Mouse (Mus musculus): ENCODE results near the gene Naalad2. TPM values are rescaled to one million over a fixed set of nuclear protein-coding genes. Genes with fewer than 3 reads are reported as not detected.
A peak's percentile ranks its signal among the peaks of the same experiment; 100 is the strongest.
"Not testable (repeated sequence)": the region's sequence is repeated elsewhere in the genome, so short reads cannot be mapped to it uniquely, and the experiment has no call there.

Gene Naalad2
- polyA plus RNA-seq, 1 experiment from 2014 or later = 1.2 TPM

- peak overlapping the region; percentile 75 for H3K4me3 ChIP-seq (replicated peaks; ENCODE audit: low read length)
- peak overlapping the region; percentile 99 for H3K4me2 ChIP-seq (ENCODE audit: low read length)
- H3K4me1 ChIP-seq (replicated peaks; ENCODE audit: control insufficient read depth, insufficient read depth, low read length) = peaks cover 9% of the 10 kb centered on the region
- H3K9me3 ChIP-seq (ENCODE audit: control insufficient read depth, low read length) = no peaks in the 10 kb centered on the region
- WGBS = 41% methylated on average over 6 of the region's 6 CpGs
- no peak overlapping the region for H3K27ac ChIP-seq (ENCODE audit: low read length)
- H3K9ac ChIP-seq (replicated peaks; ENCODE audit: low read depth, low read length) = peak overlapping the region; percentile 85
- H3K27me3 ChIP-seq (replicated peaks; ENCODE audit: control insufficient read depth, insufficient read depth, low read length) = no peaks in the 10 kb centered on the region
- 0 out of 2 replicates have a peak, but pooled peaks cover 2% of the 10 kb centered on the region for H3K36me3 ChIP-seq (ENCODE audit: control insufficient read depth, insufficient read depth)
- ATAC-seq = no peak
Observed at GRCm38 (mm10) chr9:18293026-18293781, 109.6 kb downstream of the Naalad2 start.

- ATAC-seq = peak; percentile 51
- peaks cover 9% of the 10 kb centered on the region for H3K4me1 ChIP-seq (replicated peaks; ENCODE audit: control insufficient read depth, insufficient read depth, low read length)
Observed at GRCm38 (mm10) chr9:18292443-18292922, 110.3 kb downstream of the Naalad2 start.

GRCm38 (mm10) chr9:18291571-18292429 is 111.0 kb downstream of the Naalad2 start, which contains the start of gene Chordc1:
Chordc1 (plus strand) TSS chr9:18292125.
- WGBS = 2% methylated on average over 49 of the region's 49 CpGs
- peak; percentile 99 for ATAC-seq
- H3K4me2 ChIP-seq (ENCODE audit: low read length) = peak within 1 kb of the TSS; percentile 99

More at GRCm38 (mm10) chr9:18292443-18292922, 110.3 kb downstream of the Naalad2 start:
- Histone ChIP-seq H3K36me3 (ENCODE audit: control insufficient read depth, insufficient read depth) (0 out of 2 replicates have a peak, but pooled peaks cover 2% of the 10 kb centered on the region), H3K9ac (replicated peaks; ENCODE audit: low read depth, low read length) (peak overlapping the region; percentile 85), H3K27ac (ENCODE audit: low read length) (peak overlapping the region; percentile 84), H3K9me3 (ENCODE audit: control insufficient read depth, low read length) (no peaks in the 10 kb centered on the region), H3K4me2 (ENCODE audit: low read length) (peak overlapping the region; percentile 99), H3K27me3 (replicated peaks; ENCODE audit: control insufficient read depth, insufficient read depth, low read length) (no peaks in the 10 kb centered on the region), H3K4me3 (replicated peaks; ENCODE audit: low read length) (peak overlapping the region; percentile 75)
- WGBS = 1% methylated on average over 24 of the region's 24 CpGs

GRCm38 (mm10) chr9:18278693-18279092 is 124.1 kb downstream of the Naalad2 start:
- H3K4me2 ChIP-seq (ENCODE audit: low read length); H3K9me3 ChIP-seq (ENCODE audit: control insufficient read depth, low read length); H3K4me3 ChIP-seq (replicated peaks; ENCODE audit: low read length); H3K4me1 ChIP-seq (replicated peaks; ENCODE audit: control insufficient read depth, insufficient read depth, low read length); H3K36me3 ChIP-seq (ENCODE audit: control insufficient read depth, insufficient read depth); H3K27me3 ChIP-seq (replicated peaks; ENCODE audit: control insufficient read depth, insufficient read depth, low read length); ATAC-seq; H3K27ac ChIP-seq (ENCODE audit: low read length); H3K9ac ChIP-seq (replicated peaks; ENCODE audit: low read depth, low read length): not testable (repeated sequence)
- WGBS = 36% methylated on average over 5 of the region's 5 CpGs

More at GRCm38 (mm10) chr9:18291571-18292429, 111.0 kb downstream of the Naalad2 start, which contains the start of gene Chordc1:
- Histone ChIP-seq H3K27me3 (replicated peaks; ENCODE audit: control insufficient read depth, insufficient read depth, low read length) (no peaks in the 10 kb centered on the region), H3K9me3 (ENCODE audit: control insufficient read depth, low read length) (no peaks in the 10 kb centered on the region), H3K4me1 (replicated peaks; ENCODE audit: control insufficient read depth, insufficient read depth, low read length) (peaks cover 9% of the 10 kb centered on the region), H3K36me3 (ENCODE audit: control insufficient read depth, insufficient read depth) (no peaks in the 10 kb centered on the region), H3K27ac (ENCODE audit: low read length) (peak within 1 kb of the TSS; percentile 84), H3K9ac (replicated peaks; ENCODE audit: low read depth, low read length) (peak within 1 kb of the TSS; percentile 85), H3K4me3 (replicated peaks; ENCODE audit: low read length) (peak within 1 kb of the TSS; percentile 75)

GRCm38 (mm10) chr9:18277497-18277896 is 125.3 kb downstream of the Naalad2 start:
- Histone ChIP-seq H3K9ac (replicated peaks; ENCODE audit: low read depth, low read length) (no peak overlapping the region), H3K36me3 (ENCODE audit: control insufficient read depth, insufficient read depth) (no peaks in the 10 kb centered on the region), H3K4me3 (replicated peaks; ENCODE audit: low read length) (no peak overlapping the region), H3K4me2 (ENCODE audit: low read length) (no peak overlapping the region), H3K27me3 (replicated peaks; ENCODE audit: control insufficient read depth, insufficient read depth, low read length) (no peaks in the 10 kb centered on the region), H3K9me3 (ENCODE audit: control insufficient read depth, low read length) (no peaks in the 10 kb centered on the region), H3K4me1 (replicated peaks; ENCODE audit: control insufficient read depth, insufficient read depth, low read length) (no peaks in the 10 kb centered on the region), H3K27ac (ENCODE audit: low read length) (no peak overlapping the region)
- WGBS = 45% methylated on average over 1 of the region's 1 CpGs
- ATAC-seq = peak; percentile 87

GRCm38 (mm10) chr9:18276844-18277243 is 126.0 kb downstream of the Naalad2 start:
- no peaks in the 10 kb centered on the region for H3K27me3 ChIP-seq (replicated peaks; ENCODE audit: control insufficient read depth, insufficient read depth, low read length)
- no peak overlapping the region for H3K4me3 ChIP-seq (replicated peaks; ENCODE audit: low read length)
- WGBS = 68% methylated on average over 2 of the region's 2 CpGs
- no peak for ATAC-seq
- H3K9me3 ChIP-seq (ENCODE audit: control insufficient read depth, low read length) = no peaks in the 10 kb centered on the region
- no peak overlapping the region for H3K9ac ChIP-seq (replicated peaks; ENCODE audit: low read depth, low read length)
- H3K4me1 ChIP-seq (replicated peaks; ENCODE audit: control insufficient read depth, insufficient read depth, low read length) = no peaks in the 10 kb centered on the region
- no peak overlapping the region for H3K4me2 ChIP-seq (ENCODE audit: low read length)
- no peak overlapping the region for H3K27ac ChIP-seq (ENCODE audit: low read length)
- no peaks in the 10 kb centered on the region for H3K36me3 ChIP-seq (ENCODE audit: control insufficient read depth, insufficient read depth)

GRCm38 (mm10) chr9:18275901-18276300 is 126.9 kb downstream of the Naalad2 start:
- Histone ChIP-seq H3K36me3 (ENCODE audit: control insufficient read depth, insufficient read depth) (no peaks in the 10 kb centered on the region), H3K9me3 (ENCODE audit: control insufficient read depth, low read length) (no peaks in the 10 kb centered on the region), H3K27ac (ENCODE audit: low read length) (no peak overlapping the region), H3K4me1 (replicated peaks; ENCODE audit: control insufficient read depth, insufficient read depth, low read length) (no peaks in the 10 kb centered on the region), H3K4me2 (ENCODE audit: low read length) (no peak overlapping the region), H3K4me3 (replicated peaks; ENCODE audit: low read length) (no peak overlapping the region), H3K27me3 (replicated peaks; ENCODE audit: control insufficient read depth, insufficient read depth, low read length) (no peaks in the 10 kb centered on the region), H3K9ac (replicated peaks; ENCODE audit: low read depth, low read length) (no peak overlapping the region)
- ATAC-seq = no peak
- 88% methylated on average over 1 of the region's 1 CpGs for WGBS

Data from forebrain, embryonic 16.5 days (tissue).